Mouse (Mus musculus) lung, adult 2 months (tissue): ENCODE results near the gene Arglu1.

Experiments used
- CTCF ChIP-seq: fragments of 200-500 bp; IDR thresholded peaks from 2 replicates; pipeline ENCODE4 v1.5.1; 2011; ENCODE audit warnings: mild to moderate bottlenecking, low read length, control low read depth; ENCODE audit not compliant: insufficient read depth
- POLR2A ChIP-seq: fragments of 200-500 bp; IDR thresholded peaks from 2 replicates; pipeline ENCODE4 v1.6.1; 2011; ENCODE audit warnings: low read depth, mild to moderate bottlenecking, control low read depth, low read length, borderline replicate concordance; ENCODE audit errors: extremely low read depth

GRCm38 (mm10) chr8:8678236-8678635, 12.1 kb downstream of the Arglu1 start:
- TF ChIP-seq CTCF (no peak), POLR2A (no peak)
